Mouse (Mus musculus): ENCODE results near the gene Pkhd1.

- no peak for TF ChIP-seq CTCF (IDR thresholded peaks at IDR 0.05; ENCODE audit: low read depth)
- no peak for TF ChIP-seq EP300 (IDR thresholded peaks at IDR 0.05; ENCODE audit: low read depth)
Measured at GRCm38 (mm10) chr1:20623375-20623774, 5.5 kb upstream of the Pkhd1 start.
